Mouse (Mus musculus): Measurements from ENCODE around the gene Fgf5.

DNA sequence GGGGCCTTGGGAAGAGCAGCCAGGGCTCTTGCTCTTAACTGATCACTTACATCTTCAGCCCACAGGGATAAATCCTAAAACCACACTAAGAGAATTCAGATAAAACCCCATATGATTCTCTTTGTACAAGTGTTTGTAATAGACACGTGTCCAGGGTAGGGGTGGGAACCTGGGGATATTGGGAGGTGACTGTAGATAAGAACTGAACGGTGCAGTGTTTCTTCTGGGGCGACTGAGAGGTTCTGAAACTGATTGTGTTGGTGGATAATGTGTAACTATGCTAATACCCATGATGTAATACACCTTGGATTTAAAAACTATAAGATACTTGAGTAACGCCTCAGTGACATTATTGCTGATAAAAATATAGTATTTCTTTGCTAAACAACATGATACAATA lies 51.7 kb downstream of the Fgf5 start:
- no peak for TF ChIP-seq POLR2A (IDR thresholded peaks at IDR 0.05; ENCODE audit: low read depth, low read length)
- no peak for TF ChIP-seq CTCF (IDR thresholded peaks at IDR 0.05; ENCODE audit: extremely low read depth, insufficient read depth, insufficient read length, insufficient replicate concordance)
